Mouse (Mus musculus) heart, embryonic 12.5 days (tissue): ENCODE results near the gene Cmc4. TPM values are rescaled to one million over a fixed set of nuclear protein-coding genes. Genes with fewer than 3 reads are reported as not detected.

Experiments
- ATAC-seq: fragments of 200-750 bp; cut with Nextera tagmentation; 2 replicates; pipeline ENCODE4 v1.8.0; 2017; ENCODE audit warnings: moderate TSS enrichment, moderate library complexity; ENCODE audit not compliant: insufficient number of reproducible peaks, low FRiP score
- H3K27ac ChIP-seq: fragments of 300-500 bp; sonication (generic); 2 replicates; pipeline ENCODE4 v1.5.1; 2016; ENCODE audit warnings: mild to moderate bottlenecking, moderate library complexity; ENCODE audit not compliant: poor library complexity, severe bottlenecking
- H3K27me3 ChIP-seq: fragments of 300-500 bp; sonication (generic); replicated peaks from 2 replicates; pipeline ENCODE4 v1.6.1; 2016; ENCODE audit warnings: mild to moderate bottlenecking, moderate library complexity
- H3K36me3 ChIP-seq: fragments of 300-500 bp; sonication (generic); 2 replicates; pipeline ENCODE4 v1.6.1; 2016; ENCODE audit warnings: mild to moderate bottlenecking, moderate library complexity
- H3K4me1 ChIP-seq: fragments of 300-500 bp; sonication (generic); replicated peaks from 2 replicates; pipeline ENCODE4 v1.6.1; 2016; ENCODE audit warnings: mild to moderate bottlenecking
- H3K4me2 ChIP-seq: fragments of 300-500 bp; sonication (generic); 2 replicates; pipeline ENCODE4 v1.6.1; 2016; ENCODE audit warnings: mild to moderate bottlenecking, moderate library complexity
- H3K4me3 ChIP-seq: fragments of 300-500 bp; sonication (generic); 2 replicates; pipeline ENCODE4 v1.5.1; 2016; ENCODE audit warnings: mild to moderate bottlenecking
- H3K9ac ChIP-seq: fragments of 300-500 bp; sonication (generic); 2 replicates; pipeline ENCODE4 v1.6.1; 2016; ENCODE audit warnings: mild to moderate bottlenecking, moderate library complexity
- H3K9me3 ChIP-seq: fragments of 300-500 bp; sonication (generic); replicated peaks from 2 replicates; pipeline ENCODE4 v1.6.1; 2016; ENCODE audit warnings: mild to moderate bottlenecking, moderate library complexity
- WGBS: fragments of 180-500 bp; shearing (Covaris S2); methylation state at CpG from one replicate; pipeline ENCODE4 v1.1.7; 2016; 5-methylcytosine and 5-hydroxymethylcytosine counted together
- polyA plus RNA-seq: library from polyadenylated mRNA; unstranded; fragments of >200 nt; fragmentation: Nextera tagmentation; extraction: Ambion mirVana; gene quantifications from 2 replicates; pipeline ENCODE4 v1.2.1, GENCODE M21; 2016

Gene Cmc4
- 19.6 and 20.1 TPM in 2 replicates for polyA plus RNA-seq

- WGBS = 12% methylated on average over 52 of the region's 52 CpGs
- peaks cover 4% of the 10 kb centered on the region; the same call in 1 of the 2 replicates for H3K36me3 ChIP-seq
- no peaks in the 10 kb centered on the region for H3K27me3 ChIP-seq
- H3K27ac ChIP-seq = peak within 1 kb of the TSS; percentile 94
- peak within 1 kb of the TSS; percentile 72 for H3K9ac ChIP-seq
- H3K4me3 ChIP-seq = peak within 1 kb of the TSS; percentile 62
- peak within 1 kb of the TSS; percentile 62 for H3K4me2 ChIP-seq
- H3K9me3 ChIP-seq = no peaks in the 10 kb centered on the region
- peak; percentile 100 for ATAC-seq
- no peaks in the 10 kb centered on the region for H3K4me1 ChIP-seq
These were observed at the start of gene Cmc4, which contains the start of the genes Mtcp1 and Brcc3 for GRCm38 (mm10) chrX:75415936-75416785. TSS of gene Cmc4 (minus strand) at chrX:75416584. TSS of gene Mtcp1 (minus strand) at chrX:75416588. TSS of gene Brcc3 (plus strand) at chrX:75416628.

- Histone ChIP-seq H3K36me3 (peaks cover 38% of the 10 kb centered on the region), H3K4me2 (no peak overlapping the region), H3K9me3 (no peaks in the 10 kb centered on the region), H3K9ac (no peak overlapping the region), H3K4me1 (no peaks in the 10 kb centered on the region), H3K27me3 (no peaks in the 10 kb centered on the region), H3K27ac (no peak overlapping the region), H3K4me3 (no peak overlapping the region)
- WGBS = 84% methylated on average over 1 of the region's 1 CpGs
- no peak for ATAC-seq
These were observed 38.2 kb upstream of the Cmc4 start for GRCm38 (mm10) chrX:75454597-75454996.

- Histone ChIP-seq H3K4me2 (no peak overlapping the region), H3K27ac (no peak overlapping the region), H3K27me3 (no peaks in the 10 kb centered on the region), H3K9me3 (no peaks in the 10 kb centered on the region), H3K9ac (no peak overlapping the region), H3K4me3 (no peak overlapping the region), H3K4me1 (no peaks in the 10 kb centered on the region), H3K36me3 (no peaks in the 10 kb centered on the region)
- ATAC-seq = no peak
- 88% methylated on average over 1 of the region's 1 CpGs for WGBS
These were observed 6.7 kb downstream of the Cmc4 start for GRCm38 (mm10) chrX:75409711-75410110.

GRCm38 (mm10) chrX:75403350-75403749 is 13.0 kb downstream of the Cmc4 start:
- Histone ChIP-seq H3K27me3 (no peaks in the 10 kb centered on the region), H3K9me3 (no peaks in the 10 kb centered on the region), H3K36me3 (0 out of 2 replicates have a peak, but pooled peaks cover 4% of the 10 kb centered on the region), H3K4me3 (no peak overlapping the region), H3K4me2 (no peak overlapping the region), H3K27ac (no peak overlapping the region), H3K9ac (no peak overlapping the region), H3K4me1 (no peaks in the 10 kb centered on the region)
- 0 out of 2 replicates have a peak, but pooled peaks have one; percentile 61 for ATAC-seq

- Histone ChIP-seq H3K9ac (no peak overlapping the region), H3K27ac (no peak overlapping the region), H3K9me3 (no peaks in the 10 kb centered on the region), H3K4me3 (no peak overlapping the region), H3K4me2 (no peak overlapping the region), H3K36me3 (0 out of 2 replicates have a peak, but pooled peaks cover 4% of the 10 kb centered on the region), H3K27me3 (no peaks in the 10 kb centered on the region), H3K4me1 (no peaks in the 10 kb centered on the region)
- peak; percentile 74 for ATAC-seq
- whole genome bisulfite sequencing = 50% methylated on average over 2 of the region's 2 CpGs
These were observed 13.7 kb downstream of the Cmc4 start for GRCm38 (mm10) chrX:75402668-75403067.

GRCm38 (mm10) chrX:75399471-75399870 is 16.9 kb downstream of the Cmc4 start:
- H3K4me1 ChIP-seq = no peaks in the 10 kb centered on the region
- no peak for ATAC-seq
- no peak overlapping the region for H3K9ac ChIP-seq
- no peak overlapping the region for H3K4me2 ChIP-seq
- H3K36me3 ChIP-seq = peaks cover 13% of the 10 kb centered on the region
- no peak overlapping the region for H3K4me3 ChIP-seq
- H3K27ac ChIP-seq = no peak overlapping the region
- 89% methylated on average over 1 of the region's 1 CpGs for WGBS
- no peaks in the 10 kb centered on the region for H3K9me3 ChIP-seq
- no peaks in the 10 kb centered on the region for H3K27me3 ChIP-seq

GRCm38 (mm10) chrX:75382195-75382771 is 34.1 kb downstream of the Cmc4 start, which contains the start of the genes Fundc2 and F8:
TSS of gene Fundc2 (plus strand) at chrX:75382399.
TSS of gene F8 (minus strand) at chrX:75382615.
- H3K4me2 ChIP-seq = peak within 1 kb of the TSS; percentile 59
- ATAC-seq = peak; percentile 89
- H3K27me3 ChIP-seq = no peaks in the 10 kb centered on the region
- WGBS = 7% methylated on average over 25 of the region's 25 CpGs
- H3K9ac ChIP-seq = peak within 1 kb of the TSS; percentile 71
- no peaks in the 10 kb centered on the region for H3K4me1 ChIP-seq
- no peaks in the 10 kb centered on the region for H3K9me3 ChIP-seq
- no peaks in the 10 kb centered on the region for H3K36me3 ChIP-seq
- peak within 1 kb of the TSS; percentile 92 for H3K27ac ChIP-seq
- H3K4me3 ChIP-seq = peak within 1 kb of the TSS; percentile 61

- Histone ChIP-seq H3K27me3 (no peaks in the 10 kb centered on the region), H3K9ac (no peak overlapping the region)
- whole genome bisulfite sequencing = 68% methylated on average over 5 of the region's 5 CpGs
These were observed 34.7 kb downstream of the Cmc4 start for GRCm38 (mm10) chrX:75381699-75382098.

GRCm38 (mm10) chrX:75381176-75381575 is 35.2 kb downstream of the Cmc4 start:
- Histone ChIP-seq H3K36me3 (no peaks in the 10 kb centered on the region), H3K4me2 (no peak overlapping the region), H3K9ac (no peak overlapping the region), H3K27me3 (no peaks in the 10 kb centered on the region), H3K27ac (no peak overlapping the region), H3K4me3 (no peak overlapping the region), H3K9me3 (no peaks in the 10 kb centered on the region), H3K4me1 (no peaks in the 10 kb centered on the region)
- 63% methylated on average over 1 of the region's 1 CpGs for WGBS
- no peak for ATAC-seq

More at GRCm38 (mm10) chrX:75381699-75382098, 34.7 kb downstream of the Cmc4 start:
- ATAC-seq = no peak
- no peaks in the 10 kb centered on the region for H3K4me1 ChIP-seq
- H3K4me3 ChIP-seq = peak overlapping the region; percentile 61
- no peaks in the 10 kb centered on the region for H3K36me3 ChIP-seq
- peak overlapping the region; percentile 92; the same call in 1 of the 2 replicates for H3K27ac ChIP-seq
- no peaks in the 10 kb centered on the region for H3K9me3 ChIP-seq
- H3K4me2 ChIP-seq = peak overlapping the region; percentile 59

GRCm38 (mm10) chrX:75376815-75377214 is 39.6 kb downstream of the Cmc4 start:
- H3K9me3 ChIP-seq = no peaks in the 10 kb centered on the region
- no peak overlapping the region for H3K27ac ChIP-seq
- no peak overlapping the region for H3K9ac ChIP-seq
- no peak for ATAC-seq
- H3K4me1 ChIP-seq = no peaks in the 10 kb centered on the region
- H3K36me3 ChIP-seq = no peaks in the 10 kb centered on the region
- H3K27me3 ChIP-seq = no peaks in the 10 kb centered on the region
- no peak overlapping the region for H3K4me2 ChIP-seq
- no peak overlapping the region for H3K4me3 ChIP-seq

- H3K27ac ChIP-seq = no peak overlapping the region
- no peaks in the 10 kb centered on the region for H3K27me3 ChIP-seq
- 55% methylated on average over 2 of the region's 2 CpGs for WGBS
- no peak overlapping the region for H3K4me2 ChIP-seq
- no peaks in the 10 kb centered on the region for H3K9me3 ChIP-seq
- no peaks in the 10 kb centered on the region for H3K36me3 ChIP-seq
- H3K4me1 ChIP-seq = no peaks in the 10 kb centered on the region
- ATAC-seq = no peak
- H3K4me3 ChIP-seq = no peak overlapping the region
- H3K9ac ChIP-seq = no peak overlapping the region
These were observed 43.5 kb downstream of the Cmc4 start for GRCm38 (mm10) chrX:75372666-75373425.
